Mouse (Mus musculus) heart, embryonic 13.5 days (tissue): ENCODE results near the gene Slc22a4. TPM values are rescaled to one million over a fixed set of nuclear protein-coding genes. Genes with fewer than 3 reads are reported as not detected.
"Not testable (repeated sequence)": the region's sequence is repeated elsewhere in the genome, so short reads cannot be mapped to it uniquely, and the experiment has no call there.

Experiments used
- ATAC-seq: fragments of 200-750 bp; cut with Nextera tagmentation; 2 replicates; pipeline ENCODE4 v1.8.0; 2017; ENCODE audit warnings: moderate TSS enrichment; ENCODE audit not compliant: insufficient number of reproducible peaks, low FRiP score, low TSS enrichment; ENCODE audit errors: extremely low read depth
- H3K27ac ChIP-seq: fragments of 300-500 bp; sonication (generic); replicated peaks from 2 replicates; pipeline ENCODE4 v1.5.1; 2015; ENCODE audit warnings: moderate library complexity, mild to moderate bottlenecking, inconsistent platforms
- H3K27me3 ChIP-seq: fragments of 300-500 bp; sonication (generic); replicated peaks from 2 replicates; pipeline ENCODE4 v1.6.1; 2015; ENCODE audit warnings: mild to moderate bottlenecking, inconsistent platforms
- H3K36me3 ChIP-seq: fragments of 300-500 bp; sonication (generic); 2 replicates; pipeline ENCODE4 v1.6.1; 2015; ENCODE audit warnings: mild to moderate bottlenecking, inconsistent platforms
- H3K4me1 ChIP-seq: fragments of 300-500 bp; sonication (generic); 2 replicates; pipeline ENCODE4 v1.6.1; 2015; ENCODE audit warnings: inconsistent platforms
- H3K4me2 ChIP-seq: fragments of 300-500 bp; sonication (generic); 2 replicates; pipeline ENCODE4 v1.6.1; 2015; ENCODE audit warnings: inconsistent platforms, mild to moderate bottlenecking, moderate library complexity
- H3K4me3 ChIP-seq: fragments of 300-500 bp; sonication (generic); 2 replicates; pipeline ENCODE4 v1.5.1; 2015; ENCODE audit warnings: moderate library complexity, mild to moderate bottlenecking, inconsistent platforms
- H3K9ac ChIP-seq: fragments of 300-500 bp; sonication (generic); 2 replicates; pipeline ENCODE4 v1.6.1; 2015; ENCODE audit warnings: inconsistent platforms, mild to moderate bottlenecking, moderate library complexity
- H3K9me3 ChIP-seq: fragments of 300-500 bp; sonication (generic); 2 replicates; pipeline ENCODE4 v1.6.1; 2016; ENCODE audit warnings: inconsistent platforms
- WGBS: fragments of 180-500 bp; shearing (Covaris S2); methylation state at CpG from one replicate; pipeline ENCODE4 v1.1.7; 2015; ENCODE audit warnings: mixed read lengths; 5-methylcytosine and 5-hydroxymethylcytosine counted together
- polyA plus RNA-seq: library from polyadenylated mRNA; unstranded; fragments of >200 nt; fragmentation: Nextera tagmentation; extraction: Ambion mirVana; gene quantifications from 2 replicates; pipeline ENCODE4 v1.2.1, GENCODE M21; 2015

The Slc22a4 gene
- polyA plus RNA-seq, 1 experiment from 2014 or later: 2.3 TPM

GRCm38 (mm10) chr11:54002761-54003717 is 24.9 kb downstream of the Slc22a4 start:
- not testable (repeated sequence) for ATAC-seq, H3K4me3 ChIP-seq, H3K36me3 ChIP-seq, H3K27ac ChIP-seq, H3K9me3 ChIP-seq, H3K9ac ChIP-seq
- H3K27me3 ChIP-seq: peaks cover 11% of the 10 kb centered on the region
- H3K4me1 ChIP-seq: peaks cover 20% of the 10 kb centered on the region
- 39% methylated on average over 12 of the region's 12 CpGs for WGBS
- peak overlapping the region; percentile 32; the same call in 1 of the 2 replicates for H3K4me2 ChIP-seq

DNA sequence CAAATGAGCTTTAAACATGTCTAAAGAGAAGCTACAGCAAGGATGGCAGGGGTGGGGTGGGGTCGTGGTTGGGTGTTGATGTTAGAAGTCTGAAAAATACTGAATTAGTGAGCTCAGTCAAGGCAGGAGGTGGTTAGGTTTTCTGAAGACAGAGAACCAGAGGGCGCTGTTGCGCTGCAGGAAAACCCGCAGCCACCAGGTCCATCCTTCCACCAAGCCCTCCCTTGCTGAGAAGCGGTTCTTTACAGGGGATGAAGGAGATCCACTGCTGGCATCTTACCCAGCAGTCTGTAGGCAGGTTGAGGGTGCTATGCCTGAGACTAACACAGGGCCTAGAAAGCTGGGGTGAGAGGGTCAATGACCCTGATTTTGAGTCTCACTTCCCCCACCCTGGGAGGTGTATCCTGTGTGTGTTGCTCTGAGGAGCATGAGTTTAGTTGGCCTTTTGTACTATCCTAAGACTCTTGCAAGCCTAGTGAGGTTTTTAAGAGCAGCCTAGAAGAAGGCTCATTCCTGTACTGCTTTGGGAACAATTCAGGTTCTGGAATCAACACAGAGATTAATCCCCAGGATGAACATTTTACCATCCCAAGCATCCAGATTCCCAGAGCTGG is 25.6 kb downstream of the Slc22a4 start:
- Histone ChIP-seq H3K27ac (no peak overlapping the region), H3K27me3 (peaks cover 11% of the 10 kb centered on the region), H3K9ac (no peak overlapping the region), H3K4me3 (no peak overlapping the region), H3K9me3 (no peaks in the 10 kb centered on the region), H3K36me3 (no peaks in the 10 kb centered on the region), H3K4me1 (peaks cover 20% of the 10 kb centered on the region), H3K4me2 (no peak overlapping the region)
- no peak for ATAC-seq
- 9% methylated on average over 5 of the region's 5 CpGs for WGBS

- no peak for ATAC-seq
- Histone ChIP-seq H3K9ac (no peak overlapping the region), H3K4me3 (no peak overlapping the region), H3K9me3 (no peaks in the 10 kb centered on the region), H3K27me3 (peaks cover 15% of the 10 kb centered on the region), H3K4me2 (no peak overlapping the region), H3K27ac (no peak overlapping the region), H3K4me1 (peaks cover 4% of the 10 kb centered on the region; the same call in 1 of the 2 replicates), H3K36me3 (no peaks in the 10 kb centered on the region)
- WGBS: 33% methylated on average over 2 of the region's 2 CpGs
These were observed 30.2 kb downstream of the Slc22a4 start for GRCm38 (mm10) chr11:53997661-53998060.

- H3K27ac ChIP-seq: no peak overlapping the region
- H3K4me2 ChIP-seq: no peak overlapping the region
- H3K9ac ChIP-seq: no peak overlapping the region
- H3K4me1 ChIP-seq: no peaks in the 10 kb centered on the region
- no peak for ATAC-seq
- 0 out of 2 replicates have a peak, but pooled peaks cover 4% of the 10 kb centered on the region for H3K27me3 ChIP-seq
- no peaks in the 10 kb centered on the region for H3K36me3 ChIP-seq
- WGBS: 76% methylated on average over 4 of the region's 4 CpGs
- no peak overlapping the region for H3K4me3 ChIP-seq
- H3K9me3 ChIP-seq: no peaks in the 10 kb centered on the region
These were observed 35.6 kb downstream of the Slc22a4 start for GRCm38 (mm10) chr11:53992264-53992663.

DNA sequence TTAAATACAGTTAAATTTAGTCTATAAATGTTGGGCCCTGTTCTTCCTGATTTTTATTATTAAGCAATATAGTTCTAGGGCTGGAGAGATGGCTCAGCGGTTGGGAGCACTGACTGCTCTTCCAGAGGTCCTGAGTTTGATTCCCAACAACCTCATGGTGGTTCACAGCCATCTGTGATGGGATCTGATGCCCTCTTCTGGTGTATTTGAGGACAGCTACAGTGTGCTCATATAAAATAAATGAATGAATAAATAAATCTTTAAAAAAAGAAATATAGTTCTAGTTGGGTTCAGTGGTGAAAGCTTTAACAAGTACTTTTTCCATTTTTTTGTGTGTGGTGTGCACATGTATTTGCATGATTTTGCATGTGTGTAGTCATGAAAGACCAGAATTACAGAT is 38.7 kb downstream of the Slc22a4 start:
- no peak for ATAC-seq
- H3K36me3 ChIP-seq: no peaks in the 10 kb centered on the region
- 51% methylated on average over 1 of the region's 1 CpGs for WGBS
- no peak overlapping the region for H3K4me3 ChIP-seq
- no peak overlapping the region for H3K4me2 ChIP-seq
- no peaks in the 10 kb centered on the region for H3K4me1 ChIP-seq
- no peak overlapping the region for H3K9ac ChIP-seq
- no peaks in the 10 kb centered on the region for H3K27me3 ChIP-seq
- no peaks in the 10 kb centered on the region for H3K9me3 ChIP-seq
- no peak overlapping the region for H3K27ac ChIP-seq

DNA sequence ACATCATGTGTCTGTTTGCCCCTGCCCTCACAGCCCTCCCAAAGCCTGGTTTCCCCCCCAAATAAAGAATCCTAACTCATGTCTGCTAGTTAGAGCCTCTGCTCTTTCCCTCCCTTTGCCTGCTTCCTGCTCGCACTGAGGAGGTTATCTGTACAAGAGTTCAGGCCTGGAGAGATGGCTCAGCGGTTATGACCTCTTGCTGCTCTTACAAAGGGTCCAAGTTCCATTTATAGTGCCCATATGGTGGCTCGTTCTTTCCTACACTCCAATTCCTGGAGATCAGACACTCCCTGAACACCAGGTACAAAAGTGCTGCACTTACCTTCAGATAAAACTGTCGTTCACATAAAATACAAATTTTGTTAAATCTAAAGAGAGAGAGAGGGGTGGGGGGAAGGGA is 39.8 kb downstream of the Slc22a4 start:
- H3K9ac ChIP-seq: no peak overlapping the region
- H3K4me2 ChIP-seq: no peak overlapping the region
- no peaks in the 10 kb centered on the region for H3K36me3 ChIP-seq
- H3K27ac ChIP-seq: no peak overlapping the region
- no peaks in the 10 kb centered on the region for H3K27me3 ChIP-seq
- WGBS: 46% methylated on average over 4 of the region's 4 CpGs
- ATAC-seq: no peak
- H3K4me1 ChIP-seq: no peaks in the 10 kb centered on the region
- no peaks in the 10 kb centered on the region for H3K9me3 ChIP-seq
- no peak overlapping the region for H3K4me3 ChIP-seq

GRCm38 (mm10) chr11:53981396-53981795 is 46.5 kb downstream of the Slc22a4 start:
- 0 out of 2 replicates have a peak, but pooled peaks cover 5% of the 10 kb centered on the region for H3K27me3 ChIP-seq
- H3K4me1 ChIP-seq: peaks cover 12% of the 10 kb centered on the region
- H3K9ac ChIP-seq: no peak overlapping the region
- H3K4me3 ChIP-seq: no peak overlapping the region
- H3K4me2 ChIP-seq: no peak overlapping the region
- H3K27ac ChIP-seq: no peak overlapping the region
- ATAC-seq: no peak
- H3K9me3 ChIP-seq: no peaks in the 10 kb centered on the region
- 73% methylated on average over 4 of the region's 4 CpGs for WGBS
- no peaks in the 10 kb centered on the region for H3K36me3 ChIP-seq

DNA sequence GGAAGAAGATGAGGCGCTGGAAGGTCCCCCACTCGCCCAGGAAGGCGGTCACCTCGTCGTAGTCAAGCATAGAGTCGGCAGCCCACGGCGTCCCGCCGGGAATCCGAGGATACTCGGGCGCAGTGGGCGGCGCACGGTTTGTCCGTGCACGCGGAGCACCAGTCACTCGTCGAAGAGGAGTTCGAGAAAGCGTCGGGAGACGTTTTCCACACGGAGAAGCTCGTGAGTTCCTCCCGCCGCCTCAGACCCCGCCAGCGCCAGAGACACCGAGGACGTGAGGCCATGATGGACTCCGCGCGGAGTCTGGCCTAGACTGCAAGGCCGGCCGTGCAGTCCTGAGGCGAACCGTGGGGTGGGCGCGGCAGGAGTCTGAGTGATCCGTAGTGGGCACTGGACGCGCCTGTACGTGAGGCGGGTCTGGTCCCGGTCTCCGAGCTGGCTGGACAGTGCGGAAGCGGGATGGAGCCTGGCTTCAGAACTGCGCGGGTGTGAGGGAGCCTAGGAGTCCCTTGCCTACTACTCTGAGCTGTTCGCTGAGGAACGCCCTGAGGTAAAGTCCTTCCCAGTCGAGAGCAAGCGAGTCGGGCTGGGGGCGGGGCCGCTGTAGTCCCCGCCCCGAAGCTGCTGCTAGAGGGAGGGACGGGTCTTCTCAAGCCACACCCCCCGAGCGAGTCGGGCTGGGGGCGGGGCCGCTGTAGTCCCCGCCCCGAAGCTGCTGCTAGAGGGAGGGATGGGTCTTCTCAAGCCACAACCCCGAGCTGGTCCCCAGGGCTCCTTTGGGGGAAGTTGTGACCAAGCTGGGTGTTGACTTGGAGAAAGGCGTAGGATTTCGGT is 47.9 kb downstream of the Slc22a4 start, which contains the start of gene Slc22a21:
Slc22a21 (minus strand) TSS at position 545 of the 834 bp plus-strand sequence.
- H3K27ac ChIP-seq: peak within 1 kb of the TSS; percentile 26; the same call in 1 of the 2 replicates
- H3K9me3 ChIP-seq: no peaks in the 10 kb centered on the region
- peak within 1 kb of the TSS; percentile 82 for H3K9ac ChIP-seq
- peak within 1 kb of the TSS; percentile 95 for H3K4me2 ChIP-seq
- 2% methylated on average over 73 of the region's 73 CpGs for WGBS
- H3K36me3 ChIP-seq: no peaks in the 10 kb centered on the region
- H3K4me1 ChIP-seq: peaks cover 12% of the 10 kb centered on the region
- H3K4me3 ChIP-seq: peak within 1 kb of the TSS; percentile 65
- peak; percentile 89 for ATAC-seq
- H3K27me3 ChIP-seq: 0 out of 2 replicates have a peak, but pooled peaks cover 5% of the 10 kb centered on the region

GRCm38 (mm10) chr11:53979456-53979787 is 48.5 kb downstream of the Slc22a4 start:
- H3K4me1 ChIP-seq: peaks cover 12% of the 10 kb centered on the region
- not testable (repeated sequence) for H3K36me3 ChIP-seq, ATAC-seq, H3K27me3 ChIP-seq, H3K9me3 ChIP-seq, H3K27ac ChIP-seq
- 1% methylated on average over 23 of the region's 23 CpGs for WGBS
- H3K4me2 ChIP-seq: peak overlapping the region; percentile 95
- peak overlapping the region; percentile 82 for H3K9ac ChIP-seq
- H3K4me3 ChIP-seq: peak overlapping the region; percentile 65

DNA sequence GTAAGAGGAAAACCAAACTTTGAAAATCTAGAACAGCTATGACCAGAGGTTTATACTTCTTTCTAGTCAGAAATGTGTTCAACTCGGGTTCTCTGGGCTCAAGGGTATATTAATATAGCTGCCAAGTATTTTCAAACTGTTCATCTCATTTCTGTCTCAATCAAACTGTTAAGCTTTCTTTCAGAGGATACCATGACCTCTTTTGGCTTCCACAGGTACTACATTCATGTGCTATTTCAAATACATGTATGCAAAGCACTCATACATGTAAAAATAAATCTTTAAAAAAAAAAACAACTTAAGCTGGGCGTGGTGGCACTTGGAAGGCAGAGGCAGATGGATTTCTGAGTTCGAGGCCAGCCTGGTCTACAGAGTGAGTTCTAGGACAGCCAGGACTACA is 50.2 kb downstream of the Slc22a4 start:
- WGBS: 63% methylated on average over 3 of the region's 3 CpGs
- H3K9me3 ChIP-seq: no peaks in the 10 kb centered on the region
- H3K4me3 ChIP-seq: no peak overlapping the region
- H3K4me1 ChIP-seq: peaks cover 12% of the 10 kb centered on the region
- 0 out of 2 replicates have a peak, but pooled peaks cover 5% of the 10 kb centered on the region for H3K27me3 ChIP-seq
- no peak for ATAC-seq
- H3K36me3 ChIP-seq: no peaks in the 10 kb centered on the region
- no peak overlapping the region for H3K4me2 ChIP-seq
- no peak overlapping the region for H3K27ac ChIP-seq
- H3K9ac ChIP-seq: no peak overlapping the region

- no peak for ATAC-seq
These were observed 52.3 kb downstream of the Slc22a4 start for GRCm38 (mm10) chr11:53975559-53975958.

More at GRCm38 (mm10) chr11:53975559-53975958, 52.3 kb downstream of the Slc22a4 start:
- Histone ChIP-seq H3K4me3 (no peak overlapping the region), H3K36me3 (no peaks in the 10 kb centered on the region), H3K27me3 (0 out of 2 replicates have a peak, but pooled peaks cover 5% of the 10 kb centered on the region), H3K9me3 (no peaks in the 10 kb centered on the region), H3K9ac (no peak overlapping the region), H3K4me2 (no peak overlapping the region), H3K4me1 (peaks cover 12% of the 10 kb centered on the region), H3K27ac (no peak overlapping the region)
